Mouse (Mus musculus) thymus, adult 2 months (tissue): ENCODE measurements around the gene Tyw3.

Experiments
- CTCF ChIP-seq: fragments of 200-500 bp; IDR thresholded peaks from 2 replicates; pipeline ENCODE4 v1.5.1; 2012; ENCODE audit warnings: mild to moderate bottlenecking, control low read depth, low read length, moderate library complexity, borderline replicate concordance; ENCODE audit not compliant: control insufficient read depth, poor library complexity, insufficient read depth; ENCODE audit errors: extremely low read depth
- POLR2A ChIP-seq: fragments of 200-500 bp; IDR thresholded peaks from 2 replicates; pipeline ENCODE4 v1.6.1; 2012; ENCODE audit warnings: mild to moderate bottlenecking, low read length, control low read depth, moderate library complexity; ENCODE audit not compliant: control insufficient read depth, poor library complexity, insufficient read depth; ENCODE audit errors: extremely low read depth

DNA sequence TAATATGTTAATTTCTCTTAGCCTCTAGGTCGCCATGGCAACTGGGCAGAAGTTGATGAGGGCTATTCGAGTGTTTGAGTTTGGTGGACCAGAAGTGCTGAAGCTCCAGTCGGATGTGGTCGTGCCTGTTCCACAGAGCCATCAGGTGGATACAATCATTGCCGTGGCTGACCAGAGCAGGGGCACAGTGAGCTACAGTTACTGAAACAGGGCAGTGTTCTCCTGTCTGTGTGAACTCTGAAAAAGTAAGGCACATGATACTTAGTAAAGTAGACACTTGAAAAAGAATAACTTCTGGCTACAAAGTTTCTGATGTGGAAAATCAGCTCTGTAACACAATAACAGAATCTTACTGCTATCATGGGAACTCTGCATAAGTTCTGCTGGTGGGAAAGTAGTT lies 8.0 kb upstream of the Tyw3 start:
- TF ChIP-seq CTCF, result no peak
- no peak for TF ChIP-seq POLR2A
